Mouse (Mus musculus) heart, postnatal 0 days (tissue): ENCODE results near the gene Ephb6.

Source experiments
- CTCF ChIP-seq: IDR thresholded peaks from 2 replicates; pipeline ENCODE4 v1.5.1; 2016; ENCODE audit warnings: antibody characterized with exemption, control low read depth, low read depth
- EP300 ChIP-seq: IDR thresholded peaks from 2 replicates; pipeline ENCODE4 v1.6.1; 2016; ENCODE audit warnings: antibody characterized with exemption, low read depth

GRCm38 (mm10) chr6:41630791-41631190, 25.5 kb downstream of the Ephb6 start:
- TF ChIP-seq CTCF: no peak
- no peak for TF ChIP-seq EP300
